Mouse (Mus musculus): ENCODE measurements around the gene Gm10382. TPM values are rescaled to one million over a fixed set of nuclear protein-coding genes. Genes with fewer than 3 reads are reported as not detected.

The Gm10382 gene
- polyA plus RNA-seq, 1 experiment from 2014 or later: 0.18 TPM

DNA sequence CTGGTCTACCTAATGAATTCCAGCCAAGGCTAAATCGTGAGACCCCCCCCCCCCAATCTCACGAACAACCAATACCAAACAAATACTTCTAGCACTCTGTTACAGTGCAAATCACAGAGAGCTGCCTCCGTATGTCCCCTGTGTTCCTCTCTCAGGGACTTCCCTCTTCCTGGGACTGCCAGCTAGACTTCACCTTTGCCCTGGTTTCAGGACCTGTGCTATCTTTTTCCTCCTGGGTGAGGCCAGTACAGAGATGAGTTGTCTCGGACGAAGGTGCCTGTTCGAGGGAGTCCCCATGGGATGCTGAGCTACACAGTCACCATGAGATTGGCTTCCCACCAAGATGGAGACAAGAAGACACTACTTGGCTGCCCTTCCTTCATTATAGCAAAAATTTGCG lies 41.1 kb upstream of the Gm10382 start:
- Histone ChIP-seq H3K9ac (replicated peaks) (no peak overlapping the region), H3K4me3 (ENCODE audit: low read depth, low read length) (no peak overlapping the region), H3K4me2 (ENCODE audit: low read depth, low read length) (no peak overlapping the region), H3K4me1 (ENCODE audit: insufficient read depth) (peaks cover 15% of the 10 kb centered on the region; the same call in 1 of the 2 replicates), H3K27me3 (ENCODE audit: insufficient read depth, low read length) (no peaks in the 10 kb centered on the region), H3K27ac (ENCODE audit: low read depth) (no peak overlapping the region), H3K9me3 (ENCODE audit: low read length) (no peaks in the 10 kb centered on the region), H3K36me3 (replicated peaks; ENCODE audit: insufficient read depth, low read length) (no peaks in the 10 kb centered on the region)
- TF ChIP-seq EP300 (IDR thresholded peaks at IDR 0.05; ENCODE audit: low read depth): no peak
- TF ChIP-seq CTCF (IDR thresholded peaks at IDR 0.05; ENCODE audit: low read depth): no peak
- DNase-seq (no peak), ATAC-seq (peak; percentile 48; the same call in 1 of the 2 replicates)
- WGBS (ENCODE audit: insufficient replicate concordance): 39% methylated on average over 7 of the region's 7 CpGs

DNA sequence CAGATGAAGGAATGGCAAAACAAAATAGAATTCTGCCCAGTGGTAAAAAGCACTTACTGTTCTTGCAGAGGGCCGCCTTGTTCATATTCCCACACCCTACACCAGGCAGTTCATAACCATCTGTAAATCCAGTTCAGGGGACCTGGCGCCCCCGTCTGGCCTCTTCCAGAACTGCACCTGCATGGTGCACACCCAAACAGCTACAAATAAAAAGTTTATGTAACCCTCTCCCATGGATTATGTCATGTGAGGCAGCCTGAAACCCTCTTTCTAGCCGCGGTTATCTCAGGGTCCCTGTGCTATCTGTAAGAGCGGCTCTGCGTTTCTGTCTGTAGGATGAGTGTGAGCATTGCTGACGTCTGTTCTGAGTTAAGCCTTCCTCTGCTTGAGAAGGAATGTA lies 40.6 kb upstream of the Gm10382 start:
- peaks cover 15% of the 10 kb centered on the region; the same call in 1 of the 2 replicates for H3K4me1 ChIP-seq (ENCODE audit: insufficient read depth)
- WGBS (ENCODE audit: insufficient replicate concordance): 18% methylated on average over 8 of the region's 8 CpGs
- H3K27me3 ChIP-seq (ENCODE audit: insufficient read depth, low read length): no peaks in the 10 kb centered on the region
- H3K9ac ChIP-seq (replicated peaks): no peak overlapping the region
- no peaks in the 10 kb centered on the region for H3K36me3 ChIP-seq (replicated peaks; ENCODE audit: insufficient read depth, low read length)
- ATAC-seq: peak; percentile 84
- H3K4me3 ChIP-seq (ENCODE audit: low read depth, low read length): no peak overlapping the region
- TF ChIP-seq CTCF (IDR thresholded peaks at IDR 0.05; ENCODE audit: low read depth) (peak; percentile 87), EP300 (IDR thresholded peaks at IDR 0.05; ENCODE audit: low read depth) (no peak)
- H3K9me3 ChIP-seq (ENCODE audit: low read length): no peaks in the 10 kb centered on the region
- no peak overlapping the region for H3K4me2 ChIP-seq (ENCODE audit: low read depth, low read length)
- peak; percentile 86 for DNase-seq
- H3K27ac ChIP-seq (ENCODE audit: low read depth): no peak overlapping the region

DNA sequence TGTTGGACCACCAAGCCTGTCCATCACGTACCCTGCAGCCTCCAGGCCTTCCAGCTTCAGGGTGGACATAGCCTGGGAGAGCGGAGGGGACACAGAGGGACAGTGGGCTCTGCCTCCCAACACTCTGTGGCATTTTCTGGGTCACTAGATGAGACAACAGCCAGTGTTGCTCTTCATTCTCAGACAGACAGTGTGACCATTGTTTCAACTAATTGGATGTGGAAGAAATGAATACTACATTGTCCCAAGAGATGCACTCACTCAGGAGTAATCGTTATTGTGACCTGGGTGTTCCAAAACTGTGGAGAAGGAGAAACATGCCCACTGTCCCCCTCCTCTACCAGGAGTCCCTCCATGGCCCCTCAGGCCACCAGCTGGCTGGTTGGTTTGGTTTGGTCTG lies 39.7 kb upstream of the Gm10382 start:
- Histone ChIP-seq H3K9ac (replicated peaks) (no peak overlapping the region), H3K9me3 (ENCODE audit: low read length) (no peaks in the 10 kb centered on the region), H3K27ac (ENCODE audit: low read depth) (no peak overlapping the region), H3K4me1 (ENCODE audit: insufficient read depth) (peaks cover 15% of the 10 kb centered on the region; the same call in 1 of the 2 replicates), H3K27me3 (ENCODE audit: insufficient read depth, low read length) (no peaks in the 10 kb centered on the region), H3K4me3 (ENCODE audit: low read depth, low read length) (no peak overlapping the region), H3K4me2 (ENCODE audit: low read depth, low read length) (no peak overlapping the region), H3K36me3 (replicated peaks; ENCODE audit: insufficient read depth, low read length) (no peaks in the 10 kb centered on the region)
- TF ChIP-seq EP300 (IDR thresholded peaks at IDR 0.05; ENCODE audit: low read depth): no peak
- no peak for TF ChIP-seq CTCF (IDR thresholded peaks at IDR 0.05; ENCODE audit: low read depth)
- 92% methylated on average over 3 of the region's 3 CpGs for WGBS (ENCODE audit: insufficient replicate concordance)
- ATAC-seq: no peak
- DNase-seq: no peak

DNA sequence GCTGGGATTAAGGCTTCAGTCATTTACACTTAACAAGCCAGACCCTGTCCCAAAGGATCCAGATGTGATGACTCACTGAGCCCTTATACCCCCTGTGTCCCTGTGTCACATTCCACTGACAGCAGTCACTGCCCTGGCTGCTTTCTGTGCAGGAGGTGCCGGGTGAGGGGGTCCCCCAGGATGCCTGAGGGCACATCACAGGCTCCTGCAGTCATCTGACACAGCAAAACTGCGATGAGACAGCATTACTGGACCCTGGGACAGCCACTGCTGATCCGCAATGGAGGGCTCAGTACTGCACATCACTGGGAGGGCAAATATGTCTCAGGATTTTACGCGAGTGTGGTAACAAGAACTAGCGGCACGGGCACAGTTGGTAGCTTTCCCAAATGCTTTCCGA lies 38.1 kb upstream of the Gm10382 start:
- no peak overlapping the region for H3K4me3 ChIP-seq (ENCODE audit: low read depth, low read length)
- no peak overlapping the region for H3K4me2 ChIP-seq (ENCODE audit: low read depth, low read length)
- no peak for ATAC-seq
- TF ChIP-seq EP300 (IDR thresholded peaks at IDR 0.05; ENCODE audit: low read depth) (no peak), CTCF (IDR thresholded peaks at IDR 0.05; ENCODE audit: low read depth) (no peak)
- DNase-seq: no peak
- peaks cover 15% of the 10 kb centered on the region; the same call in 1 of the 2 replicates for H3K4me1 ChIP-seq (ENCODE audit: insufficient read depth)
- no peak overlapping the region for H3K9ac ChIP-seq (replicated peaks)
- H3K36me3 ChIP-seq (replicated peaks; ENCODE audit: insufficient read depth, low read length): no peaks in the 10 kb centered on the region
- H3K9me3 ChIP-seq (ENCODE audit: low read length): no peaks in the 10 kb centered on the region
- H3K27ac ChIP-seq (ENCODE audit: low read depth): no peak overlapping the region
- H3K27me3 ChIP-seq (ENCODE audit: insufficient read depth, low read length): no peaks in the 10 kb centered on the region
- 82% methylated on average over 8 of the region's 8 CpGs for WGBS (ENCODE audit: insufficient replicate concordance)

DNA sequence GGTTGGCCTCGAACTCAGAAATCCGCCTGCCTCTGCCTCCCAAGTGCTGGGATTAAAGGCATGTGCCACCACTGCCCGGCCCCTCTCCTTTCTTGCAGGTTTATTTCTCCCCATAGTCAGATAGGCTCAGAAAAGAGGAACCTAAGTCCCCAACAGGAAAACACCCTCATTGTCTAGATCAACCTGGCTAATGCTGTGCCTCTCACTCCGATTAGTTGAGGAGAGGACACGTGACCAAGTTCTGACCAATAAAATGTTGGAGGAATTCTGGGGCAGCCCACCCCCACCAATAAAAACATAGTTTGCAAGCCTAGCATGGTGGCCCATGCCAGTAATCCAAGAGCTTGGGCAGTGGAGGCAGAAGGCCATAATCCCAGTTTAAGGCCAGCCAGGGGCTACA lies 37.2 kb upstream of the Gm10382 start:
- peaks cover 15% of the 10 kb centered on the region; the same call in 1 of the 2 replicates for H3K4me1 ChIP-seq (ENCODE audit: insufficient read depth)
- no peak for ATAC-seq
- 41% methylated on average over 5 of the region's 5 CpGs for WGBS (ENCODE audit: insufficient replicate concordance)
- no peak overlapping the region for H3K4me2 ChIP-seq (ENCODE audit: low read depth, low read length)
- no peaks in the 10 kb centered on the region for H3K9me3 ChIP-seq (ENCODE audit: low read length)
- DNase-seq: no peak
- H3K9ac ChIP-seq (replicated peaks): no peak overlapping the region
- no peak for TF ChIP-seq EP300 (IDR thresholded peaks at IDR 0.05; ENCODE audit: low read depth)
- no peak for TF ChIP-seq CTCF (IDR thresholded peaks at IDR 0.05; ENCODE audit: low read depth)
- H3K4me3 ChIP-seq (ENCODE audit: low read depth, low read length): no peak overlapping the region
- H3K27ac ChIP-seq (ENCODE audit: low read depth): no peak overlapping the region
- no peaks in the 10 kb centered on the region for H3K36me3 ChIP-seq (replicated peaks; ENCODE audit: insufficient read depth, low read length)
- H3K27me3 ChIP-seq (ENCODE audit: insufficient read depth, low read length): no peaks in the 10 kb centered on the region

DNA sequence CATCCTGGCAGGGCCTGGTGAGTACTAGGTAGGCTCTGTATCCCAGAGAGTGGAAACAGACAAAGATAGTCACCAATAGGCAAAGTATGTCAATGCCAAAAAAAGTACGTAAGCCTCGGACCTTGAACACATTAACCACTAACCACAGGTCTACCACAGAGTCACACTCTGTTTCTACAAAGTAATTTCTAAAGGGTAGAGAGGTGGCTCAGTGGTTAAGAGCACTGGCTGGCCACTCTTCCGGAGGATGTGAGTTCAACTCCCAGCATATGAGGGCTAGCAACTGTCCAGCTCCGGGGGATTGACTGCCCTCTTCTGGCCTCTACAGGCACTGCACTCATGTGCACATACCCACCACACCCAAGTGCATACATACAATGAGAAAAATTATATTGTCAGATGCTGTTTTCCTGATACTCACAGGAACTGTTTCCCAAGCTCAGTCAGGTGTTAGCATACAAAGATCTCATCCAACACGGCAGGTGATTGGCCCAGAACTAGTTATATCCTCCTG lies 36.3 kb upstream of the Gm10382 start:
- H3K4me3 ChIP-seq (ENCODE audit: low read depth, low read length): no peak overlapping the region
- H3K27me3 ChIP-seq (ENCODE audit: insufficient read depth, low read length): no peaks in the 10 kb centered on the region
- H3K4me1 ChIP-seq (ENCODE audit: insufficient read depth): peaks cover 15% of the 10 kb centered on the region; the same call in 1 of the 2 replicates
- H3K27ac ChIP-seq (ENCODE audit: low read depth): no peak overlapping the region
- H3K9ac ChIP-seq (replicated peaks): no peak overlapping the region
- peak; percentile 44 for TF ChIP-seq CTCF (IDR thresholded peaks at IDR 0.05; ENCODE audit: low read depth)
- no peak for TF ChIP-seq EP300 (IDR thresholded peaks at IDR 0.05; ENCODE audit: low read depth)
- no peaks in the 10 kb centered on the region for H3K9me3 ChIP-seq (ENCODE audit: low read length)
- H3K36me3 ChIP-seq (replicated peaks; ENCODE audit: insufficient read depth, low read length): no peaks in the 10 kb centered on the region
- no peak for ATAC-seq
- DNase-seq: no peak
- 79% methylated on average over 5 of the region's 5 CpGs for WGBS (ENCODE audit: insufficient replicate concordance)
- H3K4me2 ChIP-seq (ENCODE audit: low read depth, low read length): no peak overlapping the region

Measured in liver, postnatal 0 days (tissue).